Mouse (Mus musculus) layer of hippocampus, adult 9-11 months (tissue): ENCODE measurements around the gene Vmn2r20.
"Not testable (repeated sequence)": the region's sequence is repeated elsewhere in the genome, so short reads cannot be mapped to it uniquely, and the experiment has no call there.

Experiments used
- DNase-seq: peaks from one replicate; pipeline ENCODE4 v3.0.0; 2022

Vmn2r20 gene

GRCm38 (mm10) chr6:123418016-123418415 is at the start of gene Vmn2r20:
Gene Vmn2r20, minus strand, starts transcription at chr6:123418116.
- DNase-seq, result not testable (repeated sequence)

GRCm38 (mm10) chr6:123424413-123424812 is 6.5 kb upstream of the Vmn2r20 start:
- DNase-seq, result not testable (repeated sequence)

GRCm38 (mm10) chr6:123406918-123407665 is 10.8 kb downstream of the Vmn2r20 start:
- not testable (repeated sequence) for DNase-seq

- DNase-seq, result not testable (repeated sequence)
Measured at GRCm38 (mm10) chr6:123388824-123389223, 29.1 kb downstream of the Vmn2r20 start.

- no peak for DNase-seq
Measured at GRCm38 (mm10) chr6:123346141-123346540, 71.8 kb downstream of the Vmn2r20 start.

GRCm38 (mm10) chr6:123340093-123340492 is 77.8 kb downstream of the Vmn2r20 start:
- DNase-seq, result no peak

GRCm38 (mm10) chr6:123332503-123332902 is 85.4 kb downstream of the Vmn2r20 start:
- DNase-seq, result no peak
